Mouse (Mus musculus) liver, adult (tissue): ENCODE data around the gene Prtg.

Experiments used
- GATA4 ChIP-seq: IDR thresholded peaks from 2 replicates; pipeline ENCODE4 v1.6.1; 2014; ENCODE audit warnings: mild to moderate bottlenecking, low read length; ENCODE audit not compliant: insufficient replicate concordance

The Prtg gene

GRCm38 (mm10) chr9:72955546-72955945 is 148.9 kb downstream of the Prtg start:
- TF ChIP-seq GATA4: no peak

- TF ChIP-seq GATA4: no peak
Observed at GRCm38 (mm10) chr9:72958521-72959450, 152.1 kb downstream of the Prtg start, which contains the start of the genes Dyx1c1 and Gm44503. TSS of gene Dyx1c1 (plus strand) at chr9:72958785. TSS of gene Gm44503 (plus strand) at chr9:72958852.

- no peak for TF ChIP-seq GATA4
Observed at GRCm38 (mm10) chr9:72961346-72961745, 154.7 kb downstream of the Prtg start.

GRCm38 (mm10) chr9:72961959-72962358 is 155.3 kb downstream of the Prtg start:
- TF ChIP-seq GATA4: no peak
